Mouse (Mus musculus) embryonic facial prominence, embryonic 10.5 days (tissue): ENCODE data around the gene Oasl1. TPM values are rescaled to one million over a fixed set of nuclear protein-coding genes. Genes with fewer than 3 reads are reported as not detected.
A peak's percentile ranks its signal among the peaks of the same experiment; 100 is the strongest.

Experiments used
- DNase-seq: peaks from one replicate; pipeline ENCODE4 v3.0.0-alpha.2; 2017; ENCODE audit warnings: low spot score
- H3K27ac ChIP-seq: fragments of 300-500 bp; sonication (generic); replicated peaks from 2 replicates; pipeline ENCODE4 v1.5.1; 2016; ENCODE audit warnings: mild to moderate bottlenecking
- H3K27me3 ChIP-seq: fragments of 300-500 bp; sonication (generic); replicated peaks from 2 replicates; pipeline ENCODE4 v1.6.1; 2016; ENCODE audit warnings: low read depth, mild to moderate bottlenecking; ENCODE audit not compliant: poor library complexity, severe bottlenecking
- H3K36me3 ChIP-seq: fragments of 300-500 bp; sonication (generic); replicated peaks from 2 replicates; pipeline ENCODE4 v1.6.1; 2016; ENCODE audit warnings: mild to moderate bottlenecking, moderate library complexity
- H3K4me1 ChIP-seq: fragments of 300-500 bp; sonication (generic); 2 replicates; pipeline ENCODE4 v1.6.1; 2016
- H3K4me3 ChIP-seq: fragments of 300-500 bp; sonication (generic); 2 replicates; pipeline ENCODE4 v1.5.1; 2016; ENCODE audit warnings: mild to moderate bottlenecking, moderate library complexity
- H3K9me3 ChIP-seq: fragments of 300-500 bp; sonication (generic); 2 replicates; pipeline ENCODE4 v1.6.1; 2016; ENCODE audit warnings: mild to moderate bottlenecking
- WGBS: fragments of 180-500 bp; shearing (Covaris S2); methylation state at CpG from one replicate; pipeline ENCODE4 v1.1.7; 2016; 5-methylcytosine and 5-hydroxymethylcytosine counted together
- polyA plus RNA-seq: library from polyadenylated mRNA; unstranded; fragments of >200 nt; fragmentation: Nextera tagmentation; extraction: Ambion mirVana; gene quantifications from 2 replicates; pipeline ENCODE4 v1.2.1, GENCODE M21; 2016

Gene Oasl1
- polyA plus RNA-seq, 1 experiment from 2014 or later, result not detected

DNA sequence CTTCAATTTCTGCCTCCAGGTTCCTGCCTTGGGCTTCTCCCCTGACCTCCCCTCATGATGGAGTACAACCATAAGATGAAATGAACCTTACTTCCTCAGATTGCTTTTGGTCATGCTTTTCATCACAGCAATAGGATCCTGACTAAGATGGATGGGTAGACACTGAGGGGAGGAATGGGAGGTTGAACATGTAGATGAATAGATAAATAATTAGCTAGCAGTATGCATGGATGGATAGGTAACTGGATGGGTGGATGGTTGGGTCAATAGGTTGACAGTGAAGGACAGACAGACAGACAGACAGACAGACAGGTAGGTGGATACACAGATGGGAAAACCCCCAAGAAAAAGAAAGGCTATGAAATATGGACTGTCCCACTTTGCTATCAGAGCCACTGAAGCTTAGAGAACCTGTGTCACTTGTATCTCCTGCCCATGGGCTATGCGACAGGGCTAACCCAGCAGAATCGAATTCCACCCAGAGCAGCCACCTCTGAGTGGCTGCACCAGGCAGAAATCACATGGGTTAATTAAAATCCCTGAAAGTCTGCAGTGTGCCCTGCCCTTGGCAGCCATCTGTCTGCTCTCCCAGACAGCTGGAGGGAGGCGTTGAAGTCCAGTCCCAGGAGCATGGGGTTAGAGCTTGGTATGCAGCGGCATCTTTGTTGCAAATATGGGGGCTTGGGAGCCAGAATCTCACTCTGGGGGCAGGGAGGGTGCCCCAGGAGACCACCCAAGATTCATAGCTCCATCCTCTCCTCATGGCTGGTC, 38.7 kb downstream of the Oasl1 start:
- H3K4me1 ChIP-seq, result peaks cover 17% of the 10 kb centered on the region
- WGBS, result 72% methylated on average over 4 of the region's 4 CpGs
- H3K27ac ChIP-seq, result no peak overlapping the region
- no peaks in the 10 kb centered on the region for H3K36me3 ChIP-seq
- H3K4me3 ChIP-seq, result no peak overlapping the region
- DNase-seq, result no peak
- H3K9me3 ChIP-seq, result no peaks in the 10 kb centered on the region
- peaks cover 1% of the 10 kb centered on the region; the same call in 1 of the 2 replicates for H3K27me3 ChIP-seq

DNA sequence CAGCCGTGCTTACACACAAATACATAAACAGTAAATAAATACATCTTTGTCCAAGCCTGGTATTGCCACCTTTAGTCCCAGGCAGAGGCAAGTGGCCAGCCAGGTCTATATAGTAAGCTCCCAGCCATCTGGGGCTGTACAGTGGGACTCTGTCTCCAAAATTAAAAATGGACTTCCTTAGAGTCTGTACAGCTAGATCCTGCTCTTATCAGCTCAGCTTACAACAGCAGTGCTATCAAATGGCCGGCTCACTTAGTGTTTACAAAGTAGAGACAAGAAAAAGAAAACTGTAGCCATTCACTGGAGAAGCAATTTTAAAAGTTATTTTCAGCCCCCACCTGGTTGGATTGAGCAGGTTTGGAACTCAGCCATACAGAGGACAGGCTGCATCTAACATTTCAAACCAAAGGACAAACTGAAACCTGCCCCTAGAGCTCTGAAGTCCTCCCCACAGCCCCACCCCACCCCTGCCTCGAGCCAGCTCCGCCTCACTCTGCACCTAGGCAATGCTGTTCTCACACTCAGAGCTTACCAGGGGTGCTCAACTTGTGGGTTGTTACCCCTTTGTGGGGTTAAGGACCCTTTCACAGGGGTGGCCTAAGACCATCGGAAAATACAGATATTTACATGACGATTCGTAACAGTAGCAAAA, 41.4 kb downstream of the Oasl1 start:
- Histone ChIP-seq H3K4me3 (no peak overlapping the region), H3K9me3 (no peaks in the 10 kb centered on the region), H3K27ac (no peak overlapping the region), H3K27me3 (peaks cover 26% of the 10 kb centered on the region), H3K4me1 (peaks cover 26% of the 10 kb centered on the region), H3K36me3 (no peaks in the 10 kb centered on the region)
- 75% methylated on average over 7 of the region's 7 CpGs for WGBS
- DNase-seq, result no peak

DNA sequence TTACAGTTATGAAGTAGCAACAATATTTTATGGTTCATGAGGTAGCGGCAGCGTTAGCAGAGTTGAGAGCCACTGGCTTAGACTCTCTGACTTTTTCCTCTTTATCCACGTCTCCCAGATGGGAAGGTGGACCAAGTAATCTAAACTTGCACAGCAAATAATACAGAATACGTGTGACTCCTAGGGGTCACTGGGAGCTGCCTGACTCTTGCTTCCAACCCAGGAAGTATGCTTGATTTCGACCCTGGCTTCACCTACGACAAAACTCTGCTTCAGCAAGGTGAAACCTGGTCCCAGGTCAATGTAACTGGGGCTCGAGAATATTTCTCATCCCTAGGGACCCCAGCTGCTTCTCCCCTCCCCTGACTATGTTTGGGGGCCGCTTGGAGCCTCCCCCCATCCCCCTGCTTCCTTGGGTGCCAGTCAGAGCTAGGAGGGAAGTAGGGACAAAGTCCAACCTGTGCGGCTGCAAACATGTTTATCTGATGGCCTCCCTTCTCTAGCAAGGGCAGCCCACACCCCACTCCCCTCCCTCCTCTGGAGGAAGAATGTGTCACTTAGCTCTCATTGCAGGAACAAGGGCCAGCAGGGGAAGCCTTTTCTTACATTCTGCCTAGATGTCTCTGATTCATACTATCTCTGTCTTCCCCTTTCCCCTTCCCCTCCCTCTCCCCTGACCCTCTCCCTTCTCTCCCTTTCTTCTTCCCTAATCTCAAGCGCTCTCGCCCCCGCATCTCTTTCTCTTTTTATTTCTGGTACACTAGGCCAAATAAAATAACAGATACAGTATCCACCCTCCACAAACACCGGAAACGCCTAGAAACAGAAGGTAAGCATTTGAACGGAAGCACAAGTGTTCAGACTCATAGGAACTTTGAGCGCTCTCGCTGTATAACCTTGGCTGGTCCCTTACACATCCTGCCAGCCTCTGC, 42.2 kb downstream of the Oasl1 start:
- Histone ChIP-seq H3K9me3 (no peaks in the 10 kb centered on the region), H3K36me3 (no peaks in the 10 kb centered on the region), H3K4me1 (peaks cover 26% of the 10 kb centered on the region), H3K4me3 (no peak overlapping the region), H3K27me3 (peaks cover 34% of the 10 kb centered on the region), H3K27ac (no peak overlapping the region)
- DNase-seq, result no peak
- 67% methylated on average over 17 of the region's 17 CpGs for WGBS

DNA sequence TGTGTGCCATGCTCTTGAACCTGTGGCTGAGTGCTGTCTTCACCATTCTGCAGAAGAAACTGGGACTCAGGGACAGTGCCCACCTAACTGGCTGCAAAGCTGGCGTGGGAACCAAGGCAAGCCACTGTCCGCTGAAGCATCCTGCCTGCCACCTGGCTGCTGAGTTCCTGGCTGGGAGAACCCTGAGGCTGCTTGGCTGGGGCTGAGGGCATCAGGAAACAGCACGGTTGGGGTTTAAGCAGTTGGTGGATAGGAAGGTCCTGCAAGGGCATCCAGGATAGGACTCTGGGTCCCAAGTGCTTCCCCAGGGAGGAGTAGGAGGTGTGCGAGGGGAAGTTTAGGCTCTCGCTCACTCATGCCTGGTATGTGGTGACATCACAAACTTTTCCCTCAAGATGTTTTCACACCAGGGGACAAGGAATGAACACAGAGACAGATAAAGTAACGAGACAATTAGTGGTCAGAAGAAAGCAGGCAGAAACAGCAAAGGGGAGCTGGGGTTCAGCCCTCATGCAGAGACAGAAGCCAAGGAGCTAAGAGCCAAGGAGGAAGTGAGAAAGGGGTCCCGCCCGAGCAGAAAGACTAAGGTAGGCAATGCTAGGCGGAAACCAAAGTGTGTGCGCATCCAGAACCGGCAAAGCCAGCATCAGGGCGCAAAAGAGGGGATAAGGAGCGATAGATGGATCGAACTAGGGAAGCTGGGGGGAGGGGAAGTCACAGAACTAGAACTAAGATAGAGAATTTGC, 44.7 kb downstream of the Oasl1 start:
- no peaks in the 10 kb centered on the region for H3K9me3 ChIP-seq
- H3K4me1 ChIP-seq, result peaks cover 28% of the 10 kb centered on the region
- 43% methylated on average over 14 of the region's 14 CpGs for WGBS
- no peak for DNase-seq
- H3K27ac ChIP-seq, result no peak overlapping the region
- H3K27me3 ChIP-seq, result peaks cover 41% of the 10 kb centered on the region
- no peaks in the 10 kb centered on the region for H3K36me3 ChIP-seq
- no peak overlapping the region for H3K4me3 ChIP-seq

DNA sequence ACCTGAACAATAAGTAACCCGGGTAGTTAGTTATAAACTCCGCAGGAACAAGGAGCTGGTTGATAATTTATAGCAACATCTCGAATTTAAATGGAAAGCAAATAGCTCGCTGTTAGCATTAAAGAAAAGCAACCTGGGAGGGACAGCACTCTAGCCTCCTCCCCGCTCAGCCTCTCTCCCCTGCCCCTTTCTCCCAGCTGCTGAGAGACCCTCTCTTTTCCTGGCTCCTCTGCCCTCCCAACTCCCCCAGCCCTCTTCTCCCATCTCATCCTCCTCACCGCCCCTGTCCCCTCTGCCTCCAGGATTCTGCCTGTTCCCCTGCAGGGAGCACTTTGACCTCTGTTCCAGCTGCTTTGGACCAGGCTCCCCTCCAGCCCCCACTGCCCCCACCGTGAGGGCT, 45.6 kb downstream of the Oasl1 start:
- H3K27ac ChIP-seq, result no peak overlapping the region
- whole genome bisulfite sequencing, result 29% methylated on average over 7 of the region's 7 CpGs

DNA sequence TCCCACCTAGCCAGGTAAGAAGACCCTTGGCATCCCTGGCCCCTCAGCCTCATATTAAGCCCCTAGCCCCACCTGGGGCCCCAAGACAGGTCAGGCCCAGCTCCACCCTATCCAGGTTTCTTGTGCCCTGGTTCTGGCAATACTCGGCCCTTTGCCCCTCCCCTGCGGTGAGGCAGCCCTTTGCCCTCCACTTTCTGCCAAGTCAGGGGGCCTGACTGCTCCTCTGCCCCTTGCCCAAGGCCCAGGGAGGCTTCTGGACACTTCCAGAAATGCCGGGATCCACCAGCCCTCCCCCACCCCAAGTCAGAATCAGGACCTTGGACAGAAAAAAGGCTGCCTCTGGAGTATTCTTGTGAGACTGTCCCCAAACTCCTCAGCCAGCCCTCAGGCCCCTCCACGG, 46.0 kb downstream of the Oasl1 start:
- 14% methylated on average over 4 of the region's 4 CpGs for WGBS
- peaks cover 41% of the 10 kb centered on the region for H3K27me3 ChIP-seq

More for the DNA sequence above, 45.6 kb downstream of the Oasl1 start:
- DNase-seq, result no peak
- Histone ChIP-seq H3K9me3 (no peaks in the 10 kb centered on the region), H3K4me3 (no peak overlapping the region), H3K36me3 (no peaks in the 10 kb centered on the region), H3K27me3 (peaks cover 41% of the 10 kb centered on the region), H3K4me1 (peaks cover 28% of the 10 kb centered on the region)

DNA sequence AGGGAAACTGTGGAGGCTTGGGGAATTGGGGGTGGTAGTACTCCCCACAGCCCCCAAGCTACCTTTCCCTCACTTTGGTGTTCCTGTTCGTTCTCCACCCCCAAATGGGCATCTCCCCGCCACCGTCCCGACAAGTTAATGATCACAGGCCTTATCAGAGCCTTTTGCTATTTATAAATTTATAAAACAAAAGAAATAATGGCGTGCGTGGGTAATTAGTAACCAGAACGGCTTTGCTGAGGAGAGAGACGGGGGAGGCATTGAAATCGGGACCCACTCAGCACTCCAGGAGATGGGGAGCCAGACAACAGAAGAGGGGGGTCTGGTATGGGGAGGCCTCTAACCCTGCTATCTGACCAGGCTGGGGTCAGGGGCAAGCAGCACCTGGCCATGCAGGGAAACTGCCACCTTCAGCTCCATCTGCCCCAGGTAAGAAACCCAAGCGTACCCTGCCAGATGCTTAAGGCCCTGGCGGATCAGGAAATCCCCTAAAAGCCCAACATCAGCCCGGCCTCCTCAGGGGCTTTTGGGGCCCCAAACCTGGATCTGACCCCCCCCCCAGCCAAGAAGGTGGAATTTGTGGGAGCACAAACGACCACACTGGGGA, 46.7 kb downstream of the Oasl1 start:
- H3K27ac ChIP-seq, result no peak overlapping the region
- peaks cover 41% of the 10 kb centered on the region for H3K27me3 ChIP-seq
- H3K9me3 ChIP-seq, result no peaks in the 10 kb centered on the region
- H3K36me3 ChIP-seq, result no peaks in the 10 kb centered on the region
- no peak overlapping the region for H3K4me3 ChIP-seq
- peaks cover 24% of the 10 kb centered on the region for H3K4me1 ChIP-seq
- DNase-seq, result no peak
- WGBS, result 59% methylated on average over 13 of the region's 13 CpGs

More for the DNA sequence above, 46.0 kb downstream of the Oasl1 start:
- Histone ChIP-seq H3K9me3 (no peaks in the 10 kb centered on the region), H3K36me3 (no peaks in the 10 kb centered on the region), H3K4me1 (peaks cover 28% of the 10 kb centered on the region), H3K4me3 (no peak overlapping the region), H3K27ac (no peak overlapping the region)
- DNase-seq, result no peak

DNA sequence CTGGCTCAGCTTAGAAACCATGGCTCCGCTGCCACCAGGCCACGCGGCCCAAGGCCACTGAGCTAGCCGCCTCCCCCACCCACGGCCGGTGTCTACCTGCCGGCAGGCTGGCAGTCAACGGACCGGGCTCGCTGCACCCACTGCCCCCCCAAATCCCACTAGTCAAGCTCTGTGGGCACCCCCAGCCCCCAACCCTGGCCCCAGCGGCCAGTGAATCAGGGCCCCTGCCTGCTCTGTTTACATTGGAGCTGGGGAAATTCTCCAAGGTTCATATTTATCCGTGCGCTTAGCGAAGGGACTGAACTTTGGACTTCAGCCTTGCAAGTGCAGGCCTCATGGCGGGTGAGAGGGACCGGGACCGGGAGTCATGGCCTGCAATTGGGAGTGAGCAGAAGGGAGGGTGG, 47.8 kb downstream of the Oasl1 start, which contains the start of gene Hnf1a:
Gene Hnf1a (minus strand): TSS at position 271 of the 404 bp plus-strand sequence.
- Histone ChIP-seq H3K4me1 (peaks cover 17% of the 10 kb centered on the region), H3K27ac (0 out of 2 replicates have a peak within 1 kb of the TSS, but pooled peaks have one; percentile 10), H3K4me3 (no peak within 1 kb of the TSS), H3K36me3 (no peaks in the 10 kb centered on the region), H3K9me3 (no peaks in the 10 kb centered on the region), H3K27me3 (peaks cover 41% of the 10 kb centered on the region)
- no peak for DNase-seq
- 84% methylated on average over 17 of the region's 17 CpGs for WGBS

DNA sequence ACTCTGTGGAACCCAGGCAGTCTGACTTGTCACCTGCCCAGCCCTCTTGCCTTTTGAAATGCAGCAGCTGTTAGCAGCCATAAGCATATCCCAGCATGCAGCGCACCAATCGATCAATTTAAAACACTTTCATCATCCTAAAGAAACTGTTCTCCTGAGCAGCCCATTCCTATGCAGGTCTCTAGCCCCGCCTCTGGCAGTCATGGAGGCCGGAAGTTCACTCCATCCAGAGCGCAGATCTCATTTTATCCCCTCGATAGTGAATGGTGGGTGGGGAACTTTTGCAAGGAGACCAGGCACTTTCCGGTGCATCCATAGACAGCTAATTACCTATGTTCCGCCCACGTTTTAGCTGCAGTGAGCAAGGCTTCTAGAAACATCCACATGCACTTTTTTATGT, 49.2 kb downstream of the Oasl1 start:
- WGBS, result 83% methylated on average over 9 of the region's 9 CpGs
- no peaks in the 10 kb centered on the region for H3K9me3 ChIP-seq
- H3K4me1 ChIP-seq, result peaks cover 17% of the 10 kb centered on the region
- no peak overlapping the region for H3K27ac ChIP-seq
- DNase-seq, result no peak
- H3K4me3 ChIP-seq, result no peak overlapping the region
- no peaks in the 10 kb centered on the region for H3K36me3 ChIP-seq
- peaks cover 36% of the 10 kb centered on the region for H3K27me3 ChIP-seq

DNA sequence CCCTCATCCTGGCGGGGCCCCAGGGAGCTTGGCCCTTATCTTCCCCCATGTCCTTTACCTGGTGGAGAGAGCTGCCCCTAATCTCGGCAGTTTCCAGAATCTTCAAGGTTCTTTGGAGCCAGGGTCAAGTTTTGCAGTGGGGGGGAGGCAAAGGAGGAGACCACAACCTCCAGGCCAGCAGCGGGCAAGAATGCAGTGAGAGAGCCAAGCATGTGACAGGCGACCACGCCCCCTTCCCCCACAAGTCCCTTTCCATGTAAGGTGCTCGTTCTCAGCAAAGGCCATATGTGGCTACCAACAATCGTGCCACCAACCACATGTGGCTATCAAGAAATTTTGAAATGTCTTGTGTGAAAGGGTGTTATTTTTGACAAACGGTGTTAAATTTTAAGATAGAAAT, 50.1 kb downstream of the Oasl1 start:
- WGBS, result 82% methylated on average over 8 of the region's 8 CpGs
- Histone ChIP-seq H3K27ac (no peak overlapping the region), H3K36me3 (no peaks in the 10 kb centered on the region), H3K4me1 (peaks cover 15% of the 10 kb centered on the region), H3K4me3 (no peak overlapping the region), H3K9me3 (no peaks in the 10 kb centered on the region), H3K27me3 (peaks cover 26% of the 10 kb centered on the region)
- DNase-seq, result no peak

DNA sequence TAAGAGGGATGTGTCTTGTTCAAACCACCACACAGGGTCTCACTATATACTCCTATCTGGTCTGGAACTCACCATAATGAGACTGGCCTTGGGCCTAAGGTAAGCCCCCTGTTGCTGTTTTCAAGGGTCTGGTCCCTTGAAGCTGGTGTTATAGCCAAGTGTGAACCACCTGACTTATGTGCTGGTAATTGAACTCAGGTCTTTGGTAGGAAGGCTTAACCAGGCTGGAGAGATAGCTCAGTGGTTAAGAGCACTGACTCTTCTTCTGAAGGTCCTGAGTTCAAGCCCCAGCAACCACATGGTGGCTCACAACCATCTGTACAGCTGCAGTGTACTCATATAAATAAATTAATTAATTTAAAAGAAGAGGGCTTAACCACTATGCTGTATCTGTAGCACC, 53.9 kb downstream of the Oasl1 start:
- Histone ChIP-seq H3K4me1 (peaks cover 18% of the 10 kb centered on the region), H3K27ac (no peak overlapping the region), H3K36me3 (no peaks in the 10 kb centered on the region), H3K4me3 (no peak overlapping the region), H3K27me3 (no peaks in the 10 kb centered on the region), H3K9me3 (no peaks in the 10 kb centered on the region)
- no peak for DNase-seq
